Mouse (Mus musculus): ENCODE results near the gene Rhbdl3.

DNA sequence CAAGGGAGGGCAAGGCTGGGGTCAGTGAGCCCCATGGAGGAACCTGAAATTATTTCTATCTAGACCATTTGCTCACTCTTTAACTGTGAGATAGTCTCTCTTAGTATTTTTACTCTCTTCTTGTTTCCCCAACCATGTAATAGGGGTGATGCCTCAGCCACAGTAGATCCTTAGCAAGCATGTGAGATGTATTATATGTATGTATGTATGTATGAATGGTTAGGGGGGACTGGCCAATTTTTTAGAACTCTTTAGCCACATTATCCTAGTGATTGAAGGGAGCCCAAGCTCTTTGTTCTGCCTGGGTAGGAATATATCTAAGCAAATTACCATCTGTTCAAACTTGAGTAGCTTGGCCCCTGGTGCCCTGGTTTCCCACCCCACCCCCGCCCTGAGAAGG lies 12.8 kb downstream of the Rhbdl3 start:
- no peak for TF ChIP-seq POLR2A (IDR thresholded peaks at IDR 0.05; ENCODE audit: borderline replicate concordance, extremely low read depth, low read depth, low read length)
- TF ChIP-seq CTCF (IDR thresholded peaks at IDR 0.05; ENCODE audit: insufficient read depth, low read length), result no peak

All from lung, adult 2 months (tissue).